Mouse (Mus musculus) urinary bladder, postnatal 10 days (tissue): ENCODE data around the gene Mettl24.
"Not testable (repeated sequence)": the region's sequence is repeated elsewhere in the genome, so short reads cannot be mapped to it uniquely, and the experiment has no call there.

ENCODE experiments used
- DNase-seq: peaks from one replicate; pipeline ENCODE4 v3.0.0; 2022; ENCODE audit warnings: low spot score

Mettl24 gene

GRCm38 (mm10) chr10:40737274-40738112, 54.4 kb downstream of the Mettl24 start:
- no peak for DNase-seq

GRCm38 (mm10) chr10:40740696-40741095, 57.6 kb downstream of the Mettl24 start:
- DNase-seq, result no peak

- DNase-seq, result no peak
Measured at GRCm38 (mm10) chr10:40750293-40751047, 67.4 kb downstream of the Mettl24 start.

GRCm38 (mm10) chr10:40751157-40751556, 68.1 kb downstream of the Mettl24 start:
- DNase-seq, result no peak

- no peak for DNase-seq
Measured at GRCm38 (mm10) chr10:40753036-40753435, 70.0 kb downstream of the Mettl24 start.

GRCm38 (mm10) chr10:40758171-40759010, 75.3 kb downstream of the Mettl24 start:
- no peak for DNase-seq

GRCm38 (mm10) chr10:40759391-40760194, 76.5 kb downstream of the Mettl24 start:
- not testable (repeated sequence) for DNase-seq

GRCm38 (mm10) chr10:40760195-40761009, 77.3 kb downstream of the Mettl24 start:
- no peak for DNase-seq

- no peak for DNase-seq
Measured at GRCm38 (mm10) chr10:40761010-40761752, 78.1 kb downstream of the Mettl24 start.

GRCm38 (mm10) chr10:40762624-40763023, 79.5 kb downstream of the Mettl24 start:
- no peak for DNase-seq

- no peak for DNase-seq
Measured at GRCm38 (mm10) chr10:40763084-40763720, 80.1 kb downstream of the Mettl24 start.

- DNase-seq, result no peak
Measured at GRCm38 (mm10) chr10:40772266-40772665, 89.2 kb downstream of the Mettl24 start.

GRCm38 (mm10) chr10:40775151-40775550, 92.1 kb downstream of the Mettl24 start:
- no peak for DNase-seq

GRCm38 (mm10) chr10:40775655-40776054, 92.6 kb downstream of the Mettl24 start:
- DNase-seq, result no peak

GRCm38 (mm10) chr10:40777171-40777570, 94.1 kb downstream of the Mettl24 start:
- DNase-seq, result no peak

GRCm38 (mm10) chr10:40778472-40778871, 95.4 kb downstream of the Mettl24 start:
- DNase-seq, result no peak

GRCm38 (mm10) chr10:40790406-40790805, 107.3 kb downstream of the Mettl24 start:
- DNase-seq, result no peak

- DNase-seq, result no peak
Measured at GRCm38 (mm10) chr10:40792115-40792514, 109.0 kb downstream of the Mettl24 start.

- DNase-seq, result no peak
Measured at GRCm38 (mm10) chr10:40805221-40805620, 122.1 kb downstream of the Mettl24 start.
